Mouse (Mus musculus): Measurements from ENCODE around the gene Zfp777. TPM values are rescaled to one million over a fixed set of nuclear protein-coding genes. Genes with fewer than 3 reads are reported as not detected.
A peak's percentile ranks its signal among the peaks of the same experiment; 100 is the strongest.

Gene Zfp777
- total RNA-seq, 2 experiments from 2014 or later = 19.7 to 21.0 TPM

DNA sequence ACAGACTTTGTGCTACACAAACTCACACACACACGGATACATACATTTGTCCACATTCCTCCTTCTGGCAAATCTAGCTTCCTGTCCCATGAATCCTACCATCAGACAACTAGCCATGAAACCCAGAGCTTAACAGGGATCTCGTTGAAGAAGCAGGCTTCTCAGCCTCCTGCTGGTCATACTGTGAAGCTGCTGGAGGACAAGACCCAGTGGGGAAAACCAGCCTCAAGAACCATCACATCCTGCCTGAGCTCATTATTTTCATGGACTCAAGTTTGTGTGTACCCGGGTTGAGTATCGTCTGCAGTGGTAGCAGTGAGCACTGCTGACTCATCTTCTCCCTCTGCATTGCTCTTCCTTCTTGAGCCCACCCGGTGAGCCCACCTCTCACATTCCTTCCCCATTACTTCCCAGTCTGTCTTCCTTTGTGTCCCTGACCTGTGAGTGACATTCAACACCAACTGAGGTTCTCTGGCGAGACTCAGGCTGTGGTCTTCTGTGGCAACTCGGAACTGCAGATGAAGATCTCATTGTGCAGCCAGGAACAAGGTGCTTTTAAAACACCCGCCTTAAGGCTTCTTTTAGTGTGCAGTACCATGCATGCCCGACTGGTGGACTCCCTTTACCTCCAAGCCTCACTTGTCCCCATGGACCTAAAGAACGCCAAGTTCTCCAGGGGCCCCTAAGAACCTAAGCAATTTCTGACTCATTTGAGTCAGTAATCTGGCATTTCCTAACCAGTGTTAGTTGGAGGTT lies 22.6 kb downstream of the Zfp777 start:
- DNase-seq = no peak

- no peak for DNase-seq
Measured at GRCm38 (mm10) chr6:48024994-48025345, 23.7 kb downstream of the Zfp777 start.

- no peak for DNase-seq
Measured at GRCm38 (mm10) chr6:48024330-48024993, 24.2 kb downstream of the Zfp777 start.

DNA sequence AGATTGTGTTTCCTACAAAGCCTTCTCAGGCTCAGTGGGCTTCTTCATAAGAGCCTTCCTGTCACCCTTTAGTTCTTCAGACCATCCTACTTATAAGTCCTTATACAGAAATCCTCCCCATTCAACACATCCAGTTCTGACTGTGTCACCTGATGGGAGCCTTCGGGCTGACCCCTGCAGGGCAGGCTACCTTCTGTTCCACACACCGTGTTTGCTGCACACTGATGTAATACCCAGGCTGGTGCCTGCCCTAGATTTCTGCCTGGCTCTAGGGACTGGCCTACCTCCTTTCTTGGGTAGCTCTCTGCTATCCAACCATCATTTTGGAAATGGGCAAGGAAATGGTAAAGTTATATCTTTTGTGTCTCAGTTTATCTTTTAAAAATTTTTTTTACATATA lies 26.0 kb downstream of the Zfp777 start:
- DNase-seq = no peak

DNA sequence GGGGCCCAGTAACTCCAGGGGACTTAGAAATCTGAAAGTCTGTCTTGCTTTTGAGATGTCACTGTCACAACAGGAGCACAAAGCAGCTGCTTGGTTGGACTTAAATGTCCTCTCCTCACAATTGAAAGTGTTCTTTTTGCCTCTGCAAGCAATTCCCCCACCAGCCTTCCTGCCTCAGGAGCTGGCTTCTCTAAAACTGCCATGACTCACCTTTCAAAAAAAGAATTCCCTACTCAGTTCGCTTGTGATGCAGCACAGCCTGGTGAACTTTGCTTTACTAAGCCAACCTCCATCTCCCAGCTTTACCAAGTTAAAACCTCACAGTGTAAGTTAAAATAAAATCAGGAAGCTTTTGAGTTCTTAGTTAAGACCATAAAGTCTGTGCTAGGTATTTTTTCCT lies 27.0 kb downstream of the Zfp777 start:
- no peak for DNase-seq

- DNase-seq = no peak
Measured at GRCm38 (mm10) chr6:48020006-48020405, 28.7 kb downstream of the Zfp777 start.

DNA sequence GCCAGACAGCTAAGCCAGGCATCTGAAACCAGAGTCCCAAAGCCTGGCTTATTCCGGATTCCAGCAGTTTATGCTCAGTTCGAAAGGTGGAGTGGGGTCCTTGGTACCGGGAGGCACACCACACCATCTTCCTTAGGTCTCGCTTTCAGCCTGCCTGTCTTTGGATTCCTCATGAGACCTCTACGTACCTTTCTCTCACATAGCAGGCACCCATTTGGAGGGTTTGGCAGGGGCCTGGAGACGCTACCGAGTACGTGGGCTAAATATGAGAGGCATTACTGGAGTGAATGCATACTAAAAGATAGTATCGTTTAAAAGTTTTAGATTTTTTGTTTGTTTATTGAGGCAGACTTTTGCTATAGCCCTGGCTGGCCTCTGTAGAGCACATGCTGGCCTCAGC lies 31.9 kb downstream of the Zfp777 start:
- DNase-seq = no peak

DNA sequence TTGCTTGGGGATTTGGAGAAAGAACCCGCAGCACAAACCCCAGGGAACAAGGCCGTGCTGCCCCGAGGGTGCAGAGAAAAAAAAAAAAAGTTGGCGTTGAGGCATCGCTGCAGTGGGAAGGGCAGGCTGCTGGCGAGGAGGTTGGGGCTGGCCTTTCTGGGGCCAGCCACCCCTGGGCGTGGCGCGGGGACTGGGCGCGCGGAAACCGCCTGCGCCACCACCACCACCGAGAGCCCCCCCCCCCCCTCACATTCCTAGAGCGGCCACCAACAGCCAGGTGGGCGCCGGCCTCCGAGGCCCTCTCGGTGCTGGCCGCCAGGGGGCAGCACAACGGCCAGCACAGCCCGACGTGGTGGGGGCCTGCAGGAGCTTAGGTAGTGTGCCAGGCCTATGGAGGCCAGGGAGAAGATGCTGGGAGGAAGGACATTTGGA lies 32.6 kb downstream of the Zfp777 start:
- peak; percentile 75 for DNase-seq

GRCm38 (mm10) chr6:48010727-48011126 lies 38.0 kb downstream of the Zfp777 start:
- DNase-seq = peak; percentile 78

- DNase-seq = no peak
Measured at GRCm38 (mm10) chr6:47995661-47996060, 53.0 kb downstream of the Zfp777 start.

DNA sequence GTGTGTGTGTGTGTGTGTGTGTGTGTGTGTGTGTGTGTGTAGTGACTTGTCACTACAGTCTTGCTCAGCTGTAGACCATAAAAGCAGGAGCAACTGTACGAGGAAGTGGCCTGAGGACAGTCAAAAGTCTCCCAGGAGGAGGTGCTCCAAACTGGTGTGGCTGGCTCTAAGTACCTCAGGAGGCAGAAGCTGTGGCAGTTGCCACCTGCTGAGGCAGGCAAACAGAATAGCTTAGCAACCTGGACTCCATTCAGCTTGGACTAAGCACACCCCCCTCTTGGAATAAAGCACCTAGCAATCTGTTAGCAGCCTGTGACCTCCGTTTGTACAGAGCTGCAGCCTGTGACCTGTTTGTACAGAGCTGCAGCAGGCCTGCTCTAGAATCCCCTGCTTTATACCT lies 64.8 kb downstream of the Zfp777 start:
- no peak for DNase-seq

GRCm38 (mm10) chr6:47978897-47979368 lies 69.8 kb downstream of the Zfp777 start:
- peak; percentile 78 for DNase-seq

GRCm38 (mm10) chr6:47974599-47974998 lies 74.1 kb downstream of the Zfp777 start:
- DNase-seq = no peak

Small RNAs within 50 kb of the gene (microRNA-seq; reads per million reads assigned to microRNA genes)
- 0 to 0.20 reads per million in 2 experiments for gene Gm24563

Other genes starting within 250 kb of the Zfp777 start
- gene Pdia4, start 235.5 kb downstream of the Zfp777 start, total RNA-seq (2021) = 10 to 100 TPM; 65.1 to 69.8 TPM
- gene Zfp786, start 218.0 kb downstream of the Zfp777 start, total RNA-seq (2021) = 1 to 10 TPM; 1.1 to 1.7 TPM
- 1 to 10 TPM; 7.4 to 7.7 TPM for gene Zfp398, start 213.2 kb downstream of the Zfp777 start, total RNA-seq (2021)
- gene Zfp282, start 171.7 kb downstream of the Zfp777 start, total RNA-seq (2021) = 10 to 100 TPM; 10.1 to 10.4 TPM
- 10 to 100 TPM; 12.1 TPM for gene Zfp212, start 128.4 kb downstream of the Zfp777 start, total RNA-seq (2021)
- gene Zfp956, start 95.5 kb downstream of the Zfp777 start, total RNA-seq (2021) = 1 to 10 TPM; 1.5 to 2.2 TPM
- gene Zfp746, start 37.7 kb upstream of the Zfp777 start, total RNA-seq (2021) = 10 to 100 TPM; 19.2 to 21.1 TPM

All from heart, postnatal 4 days (tissue).